Mouse (Mus musculus) embryonic facial prominence, embryonic 12.5 days (tissue): ENCODE data around the gene Rspry1. TPM values are rescaled to one million over a fixed set of nuclear protein-coding genes. Genes with fewer than 3 reads are reported as not detected.

Experiments used
- ATAC-seq: fragments of 200-750 bp; cut with Nextera tagmentation; 2 replicates; pipeline ENCODE4 v1.8.0; 2017; ENCODE audit not compliant: insufficient number of reproducible peaks, insufficient read depth, low FRiP score, low TSS enrichment
- H3K27ac ChIP-seq: fragments of 300-500 bp; sonication (generic); 2 replicates; pipeline ENCODE4 v1.5.1; 2016; ENCODE audit warnings: mild to moderate bottlenecking
- H3K27me3 ChIP-seq: fragments of 300-500 bp; sonication (generic); 2 replicates; pipeline ENCODE4 v1.6.1; 2016; ENCODE audit warnings: mild to moderate bottlenecking, moderate library complexity
- H3K36me3 ChIP-seq: fragments of 300-500 bp; sonication (generic); 2 replicates; pipeline ENCODE4 v1.6.1; 2016; ENCODE audit warnings: mild to moderate bottlenecking
- H3K4me1 ChIP-seq: fragments of 300-500 bp; sonication (generic); 2 replicates; pipeline ENCODE4 v1.6.1; 2016
- H3K4me2 ChIP-seq: fragments of 300-500 bp; sonication (generic); replicated peaks from 2 replicates; pipeline ENCODE4 v1.6.1; 2016; ENCODE audit warnings: mild to moderate bottlenecking, moderate library complexity
- H3K4me3 ChIP-seq: fragments of 300-500 bp; sonication (generic); 2 replicates; pipeline ENCODE4 v1.5.1; 2016; ENCODE audit warnings: mild to moderate bottlenecking
- H3K9ac ChIP-seq: fragments of 300-500 bp; sonication (generic); 2 replicates; pipeline ENCODE4 v1.6.1; 2016; ENCODE audit warnings: mild to moderate bottlenecking, moderate library complexity
- H3K9me3 ChIP-seq: fragments of 300-500 bp; sonication (generic); 2 replicates; pipeline ENCODE4 v1.6.1; 2016; ENCODE audit warnings: mild to moderate bottlenecking, moderate library complexity
- WGBS: fragments of 180-500 bp; shearing (Covaris S2); methylation state at CpG from one replicate; pipeline ENCODE4 v1.1.7; 2016; 5-methylcytosine and 5-hydroxymethylcytosine counted together
- polyA plus RNA-seq: library from polyadenylated mRNA; unstranded; fragments of >200 nt; fragmentation: Nextera tagmentation; extraction: Ambion mirVana; gene quantifications from 2 replicates; pipeline ENCODE4 v1.2.1, GENCODE M21; 2016

Rspry1 gene
- polyA plus RNA-seq, 1 experiment from 2014 or later = 51.1 TPM

GRCm38 (mm10) chr8:94574159-94574907, 27.4 kb upstream of the Rspry1 start:
- no peak overlapping the region for H3K4me3 ChIP-seq
- no peaks in the 10 kb centered on the region for H3K4me1 ChIP-seq
- H3K27ac ChIP-seq = no peak overlapping the region
- no peaks in the 10 kb centered on the region for H3K9me3 ChIP-seq
- ATAC-seq = no peak
- 89% methylated on average over 16 of the region's 16 CpGs for WGBS
- no peak overlapping the region for H3K4me2 ChIP-seq
- peaks cover 62% of the 10 kb centered on the region for H3K36me3 ChIP-seq
- H3K27me3 ChIP-seq = no peaks in the 10 kb centered on the region
- no peak overlapping the region for H3K9ac ChIP-seq

GRCm38 (mm10) chr8:94575148-94575547, 26.6 kb upstream of the Rspry1 start:
- Histone ChIP-seq H3K9ac (no peak overlapping the region), H3K36me3 (peaks cover 62% of the 10 kb centered on the region), H3K4me1 (no peaks in the 10 kb centered on the region), H3K9me3 (no peaks in the 10 kb centered on the region), H3K4me2 (no peak overlapping the region), H3K4me3 (no peak overlapping the region), H3K27ac (no peak overlapping the region), H3K27me3 (no peaks in the 10 kb centered on the region)
- WGBS = 91% methylated on average over 4 of the region's 4 CpGs
- no peak for ATAC-seq

DNA sequence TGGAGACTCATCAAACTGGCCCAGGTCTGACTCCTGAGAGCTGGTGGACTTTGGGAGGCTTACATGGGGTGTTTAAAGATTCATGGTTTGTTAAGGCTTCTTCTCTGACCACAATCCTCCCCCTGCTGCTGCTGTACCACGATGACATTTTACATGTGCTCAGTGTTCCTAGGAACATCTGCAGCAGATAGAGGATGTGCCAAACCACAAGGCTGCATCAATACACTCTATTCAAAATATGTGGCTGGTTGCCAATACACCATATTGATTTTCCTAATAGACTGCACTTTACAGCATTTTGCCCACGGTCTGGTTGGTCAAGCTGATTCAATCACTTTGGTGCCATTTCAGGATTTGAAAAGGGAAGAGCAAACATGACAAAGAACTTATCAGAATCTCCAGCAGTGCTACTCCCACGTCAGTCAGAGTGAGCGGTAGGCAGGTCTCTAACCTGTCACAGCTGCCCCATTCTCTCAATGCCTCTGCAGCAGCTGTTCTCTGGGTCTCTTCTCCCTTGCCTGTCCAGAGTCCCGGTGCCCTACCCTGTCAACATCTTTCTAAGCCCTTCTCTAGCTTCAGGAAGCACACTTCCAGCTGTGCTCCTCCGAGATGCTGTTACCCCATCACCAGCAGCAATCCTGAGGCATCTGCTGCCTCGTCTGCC, 19.8 kb upstream of the Rspry1 start:
- no peak overlapping the region for H3K4me3 ChIP-seq
- H3K36me3 ChIP-seq = peaks cover 72% of the 10 kb centered on the region
- H3K27ac ChIP-seq = no peak overlapping the region
- H3K27me3 ChIP-seq = no peaks in the 10 kb centered on the region
- no peak overlapping the region for H3K9ac ChIP-seq
- no peak overlapping the region for H3K4me2 ChIP-seq
- no peaks in the 10 kb centered on the region for H3K4me1 ChIP-seq
- ATAC-seq = no peak
- no peaks in the 10 kb centered on the region for H3K9me3 ChIP-seq
- WGBS = 88% methylated on average over 7 of the region's 7 CpGs

GRCm38 (mm10) chr8:94582569-94582968, 19.2 kb upstream of the Rspry1 start:
- WGBS = 88% methylated on average over 6 of the region's 6 CpGs
- Histone ChIP-seq H3K4me3 (no peak overlapping the region), H3K27me3 (no peaks in the 10 kb centered on the region), H3K27ac (no peak overlapping the region), H3K9me3 (no peaks in the 10 kb centered on the region), H3K9ac (no peak overlapping the region), H3K4me1 (no peaks in the 10 kb centered on the region), H3K4me2 (no peak overlapping the region), H3K36me3 (peaks cover 72% of the 10 kb centered on the region)
- no peak for ATAC-seq

GRCm38 (mm10) chr8:94584238-94584817, 17.4 kb upstream of the Rspry1 start:
- H3K4me2 ChIP-seq = no peak overlapping the region
- H3K9ac ChIP-seq = no peak overlapping the region
- no peaks in the 10 kb centered on the region for H3K9me3 ChIP-seq
- no peak for ATAC-seq
- WGBS = 60% methylated on average over 4 of the region's 4 CpGs
- no peak overlapping the region for H3K4me3 ChIP-seq
- H3K27ac ChIP-seq = no peak overlapping the region
- H3K36me3 ChIP-seq = peaks cover 72% of the 10 kb centered on the region
- H3K4me1 ChIP-seq = no peaks in the 10 kb centered on the region
- H3K27me3 ChIP-seq = no peaks in the 10 kb centered on the region

DNA sequence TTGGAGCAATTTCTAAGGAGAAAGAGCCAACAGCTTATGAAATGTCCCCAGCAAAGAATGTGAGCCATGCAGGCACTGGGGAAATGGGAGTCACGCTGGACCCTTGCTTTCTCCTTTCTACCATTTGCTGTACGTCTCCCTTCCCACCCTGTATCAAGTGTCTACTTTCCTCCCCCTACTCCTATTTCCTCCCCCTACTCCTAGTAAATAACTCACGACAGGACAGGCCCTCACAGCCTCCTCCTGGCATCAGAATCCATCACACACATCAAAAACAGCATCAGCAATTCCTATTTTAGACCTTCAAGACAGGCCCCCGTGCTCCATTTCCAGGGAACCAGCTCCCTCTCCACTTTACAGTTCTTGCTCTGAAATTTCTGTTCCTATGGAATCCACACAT, 10.0 kb upstream of the Rspry1 start:
- H3K9me3 ChIP-seq = no peaks in the 10 kb centered on the region
- WGBS = 57% methylated on average over 4 of the region's 4 CpGs
- no peak for ATAC-seq

GRCm38 (mm10) chr8:94594211-94594610, 7.5 kb upstream of the Rspry1 start:
- Histone ChIP-seq H3K4me3 (no peak overlapping the region), H3K9ac (no peak overlapping the region), H3K27me3 (no peaks in the 10 kb centered on the region), H3K4me2 (no peak overlapping the region), H3K4me1 (no peaks in the 10 kb centered on the region), H3K9me3 (no peaks in the 10 kb centered on the region), H3K27ac (no peak overlapping the region), H3K36me3 (peaks cover 1% of the 10 kb centered on the region; the same call in 1 of the 2 replicates)
- no peak for ATAC-seq
- WGBS = 87% methylated on average over 1 of the region's 1 CpGs

More for the DNA sequence above, 10.0 kb upstream of the Rspry1 start:
- Histone ChIP-seq H3K4me2 (no peak overlapping the region), H3K4me1 (no peaks in the 10 kb centered on the region), H3K27ac (no peak overlapping the region), H3K27me3 (no peaks in the 10 kb centered on the region), H3K9ac (no peak overlapping the region), H3K4me3 (no peak overlapping the region), H3K36me3 (peaks cover 25% of the 10 kb centered on the region)

- Histone ChIP-seq H3K9me3 (no peaks in the 10 kb centered on the region), H3K4me2 (peak overlapping the region; percentile 95), H3K4me3 (peak overlapping the region; percentile 98), H3K27ac (peak overlapping the region; percentile 82; the same call in 1 of the 2 replicates), H3K36me3 (no peaks in the 10 kb centered on the region), H3K4me1 (peaks cover 17% of the 10 kb centered on the region), H3K27me3 (no peaks in the 10 kb centered on the region), H3K9ac (peak overlapping the region; percentile 79)
- 21% methylated on average over 5 of the region's 5 CpGs for WGBS
- no peak for ATAC-seq
Measured at GRCm38 (mm10) chr8:94600478-94600877, 1.3 kb upstream of the Rspry1 start.

DNA sequence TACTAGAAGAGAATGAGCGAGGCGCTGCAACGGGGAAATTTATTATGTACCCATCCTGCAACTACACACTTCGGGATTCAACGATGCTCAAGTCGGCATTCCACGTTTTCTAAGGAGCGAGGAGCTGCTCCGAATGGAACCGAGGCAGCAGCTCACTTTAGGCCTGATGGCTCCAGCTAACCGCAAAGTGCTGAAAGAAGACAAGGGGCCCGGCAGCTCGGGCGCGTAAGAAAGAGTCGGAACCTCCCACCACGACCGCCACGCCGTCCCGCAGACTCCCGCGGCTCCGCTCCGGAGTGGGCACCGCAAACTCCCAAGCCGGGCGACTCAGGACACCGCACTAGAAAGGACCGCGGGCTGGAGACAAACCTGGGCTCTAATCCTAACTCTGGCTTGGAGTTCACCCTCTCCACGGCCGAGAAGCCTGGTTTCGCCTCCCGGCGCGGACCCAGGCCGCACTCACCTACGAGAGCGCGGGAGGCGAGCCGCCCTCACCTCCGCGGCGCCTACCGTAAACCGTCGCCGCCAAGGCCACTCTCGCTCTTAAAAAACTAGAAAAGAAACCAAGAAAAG, 617 bp upstream of the Rspry1 start:
- Histone ChIP-seq H3K9me3 (no peaks in the 10 kb centered on the region), H3K36me3 (no peaks in the 10 kb centered on the region), H3K9ac (peak overlapping the region; percentile 79), H3K4me3 (peak overlapping the region; percentile 98), H3K27me3 (no peaks in the 10 kb centered on the region), H3K4me1 (peaks cover 17% of the 10 kb centered on the region), H3K27ac (peak overlapping the region; percentile 82), H3K4me2 (peak overlapping the region; percentile 95)
- whole genome bisulfite sequencing = under 1% methylated on average over 51 of the region's 51 CpGs
- ATAC-seq = peak; percentile 19; the same call in 1 of the 2 replicates

- ATAC-seq = no peak
- H3K4me1 ChIP-seq = peaks cover 17% of the 10 kb centered on the region
- H3K4me2 ChIP-seq = peak overlapping the region; percentile 93
- WGBS = under 1% methylated on average over 31 of the region's 31 CpGs
- peak overlapping the region; percentile 87 for H3K27ac ChIP-seq
- H3K36me3 ChIP-seq = no peaks in the 10 kb centered on the region
- H3K27me3 ChIP-seq = no peaks in the 10 kb centered on the region
- peak overlapping the region; percentile 98 for H3K4me3 ChIP-seq
- no peaks in the 10 kb centered on the region for H3K9me3 ChIP-seq
- peak overlapping the region; percentile 89 for H3K9ac ChIP-seq
Measured at GRCm38 (mm10) chr8:94602471-94603131, 864 bp downstream of the Rspry1 start.

DNA sequence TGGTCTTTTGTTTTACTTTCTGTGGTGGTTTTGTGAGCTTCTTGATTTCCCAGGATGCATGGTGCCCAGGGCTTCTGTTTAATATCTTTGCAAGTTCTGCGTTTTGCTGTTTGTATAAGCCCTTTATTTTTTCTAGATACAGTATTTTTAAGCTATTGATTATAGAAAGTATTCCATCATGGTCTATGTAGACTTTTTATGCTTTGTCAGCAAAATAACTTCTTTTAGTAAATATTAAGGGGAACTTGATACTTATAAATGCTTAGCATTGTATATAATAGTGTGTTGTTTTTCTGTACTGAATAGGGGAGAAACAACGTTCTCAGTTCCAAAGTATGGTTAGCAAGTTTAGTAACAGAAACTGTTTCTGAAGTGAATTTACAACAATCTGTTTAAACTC, 2.3 kb downstream of the Rspry1 start:
- Histone ChIP-seq H3K4me2 (no peak overlapping the region), H3K4me1 (peaks cover 17% of the 10 kb centered on the region), H3K9ac (no peak overlapping the region), H3K27ac (no peak overlapping the region), H3K27me3 (no peaks in the 10 kb centered on the region), H3K4me3 (no peak overlapping the region), H3K36me3 (no peaks in the 10 kb centered on the region), H3K9me3 (no peaks in the 10 kb centered on the region)
- no peak for ATAC-seq
- 74% methylated on average over 2 of the region's 2 CpGs for WGBS
